Mouse (Mus musculus): ENCODE data around the gene Nalcn.

Gene Nalcn

DNA sequence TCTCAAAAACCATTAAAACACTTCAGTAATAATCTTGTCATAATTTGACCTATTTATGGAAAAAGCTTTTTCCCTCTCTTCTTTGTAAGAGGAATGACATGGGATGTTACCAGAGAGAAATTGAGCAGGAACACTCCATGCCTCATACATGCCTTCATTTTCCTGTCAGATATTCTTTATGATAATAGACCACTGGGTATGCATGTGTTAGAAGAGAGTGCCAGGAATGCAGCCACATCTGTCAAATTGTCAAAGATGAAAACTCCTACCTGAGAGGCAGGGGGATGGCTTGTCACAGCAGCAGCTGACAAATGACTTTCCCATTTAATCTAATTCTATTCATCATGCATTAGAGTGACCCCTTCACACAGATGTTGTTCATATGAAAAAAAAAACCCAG lies 131.4 kb downstream of the Nalcn start:
- DNase-seq = no peak

DNA sequence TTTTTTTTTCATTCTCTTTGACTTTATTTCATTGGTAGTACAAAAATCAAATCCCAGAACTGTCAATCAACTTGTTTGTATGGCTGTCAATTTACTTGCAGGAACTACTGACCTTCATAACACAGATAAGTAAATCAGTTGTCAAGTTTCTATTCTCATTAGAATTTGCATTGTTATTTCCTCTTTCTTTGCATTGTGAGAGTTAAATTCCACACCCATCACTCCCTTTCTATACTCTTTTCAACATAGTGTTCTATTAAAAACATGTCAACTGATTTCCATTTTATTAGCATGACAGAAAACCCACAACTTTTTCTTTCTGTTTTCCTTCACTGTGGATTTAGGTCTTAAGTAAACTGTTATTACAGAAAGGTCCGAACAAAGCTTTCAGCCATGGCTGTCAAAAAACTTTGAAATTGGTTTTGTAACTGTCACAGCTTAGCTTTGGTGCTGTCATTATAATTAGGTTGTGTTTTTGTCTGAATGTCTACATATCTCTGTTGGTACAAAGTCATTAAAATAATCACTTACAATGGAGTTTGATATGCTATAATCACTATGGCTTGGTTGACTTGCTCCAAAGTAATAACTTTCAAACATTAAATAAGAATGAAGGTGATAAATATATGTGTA lies 138.3 kb downstream of the Nalcn start:
- no peak for DNase-seq

DNA sequence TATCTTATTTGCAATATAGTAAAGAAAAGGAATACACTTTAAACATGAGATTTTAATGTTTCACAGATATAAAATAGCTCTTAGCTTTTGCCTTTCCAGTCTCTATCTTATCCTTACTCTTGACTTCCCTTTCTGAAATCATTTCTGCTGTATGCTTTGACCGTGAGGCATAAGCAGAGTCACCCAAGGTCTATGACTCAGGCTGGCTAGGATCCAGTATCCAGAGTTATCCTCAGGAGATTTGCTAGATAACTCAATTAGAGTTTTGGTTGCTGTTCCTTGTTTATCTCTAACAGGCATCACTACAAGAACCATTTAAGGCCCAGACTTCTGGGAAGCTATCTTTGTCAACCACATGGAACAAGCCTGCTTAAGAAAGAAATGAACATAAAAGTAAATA lies 164.9 kb downstream of the Nalcn start:
- DNase-seq = no peak

GRCm38 (mm10) chr14:123446031-123446430 lies 180.9 kb downstream of the Nalcn start:
- DNase-seq = no peak

DNA sequence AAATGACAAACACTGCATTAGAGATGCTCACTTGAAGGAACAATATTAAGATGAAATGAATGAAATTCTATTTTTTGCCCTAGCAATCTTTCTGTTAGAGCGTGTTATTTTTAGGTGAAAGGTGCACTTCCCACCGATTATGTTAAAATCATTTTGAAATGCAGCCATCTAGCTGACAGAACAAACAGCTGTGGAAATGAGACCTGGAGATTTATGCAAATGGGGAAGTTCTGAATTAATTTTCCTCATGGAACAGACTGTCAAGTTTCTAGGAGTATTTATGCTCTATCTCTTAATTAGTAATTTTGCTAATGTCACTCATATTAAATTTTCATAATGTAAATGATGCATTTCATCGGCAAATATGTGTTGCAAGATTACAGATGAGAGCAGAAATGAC lies 191.4 kb downstream of the Nalcn start:
- no peak for DNase-seq

- no peak for DNase-seq
Observed at GRCm38 (mm10) chr14:123376167-123376855, 250.6 kb downstream of the Nalcn start.

- DNase-seq = no peak
Observed at GRCm38 (mm10) chr14:123371522-123371921, 255.4 kb downstream of the Nalcn start.

- DNase-seq = no peak
Observed at GRCm38 (mm10) chr14:123359691-123360090, 267.3 kb downstream of the Nalcn start.

GRCm38 (mm10) chr14:123352973-123353372 lies 274.0 kb downstream of the Nalcn start:
- DNase-seq = no peak

GRCm38 (mm10) chr14:123331841-123332240 lies 295.1 kb downstream of the Nalcn start:
- DNase-seq = no peak

DNA sequence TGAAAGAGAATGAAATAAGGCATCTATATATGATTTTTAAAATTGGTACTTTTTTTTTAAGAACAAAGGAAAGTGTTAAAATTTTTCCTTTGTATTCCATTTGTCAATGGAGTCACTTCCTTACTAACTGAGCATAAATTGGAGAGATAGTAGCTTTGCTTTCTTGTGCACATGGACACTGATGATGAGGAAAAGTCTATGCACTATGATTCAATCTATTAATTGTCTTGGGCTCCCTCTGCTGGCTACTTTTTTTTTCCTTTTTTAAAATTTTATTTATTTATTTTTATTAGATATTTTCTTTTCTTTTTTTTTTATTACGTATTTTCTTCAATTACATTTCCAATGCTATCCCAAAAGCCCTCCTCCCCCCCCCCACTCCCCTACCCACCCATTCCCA lies 312.6 kb downstream of the Nalcn start:
- DNase-seq = no peak

GRCm38 (mm10) chr14:123312371-123312770 lies 314.6 kb downstream of the Nalcn start:
- no peak for DNase-seq

GRCm38 (mm10) chr14:123296068-123296467 lies 330.9 kb downstream of the Nalcn start:
- no peak for DNase-seq

GRCm38 (mm10) chr14:123291118-123292007 lies 335.6 kb downstream of the Nalcn start:
- DNase-seq = no peak

DNA sequence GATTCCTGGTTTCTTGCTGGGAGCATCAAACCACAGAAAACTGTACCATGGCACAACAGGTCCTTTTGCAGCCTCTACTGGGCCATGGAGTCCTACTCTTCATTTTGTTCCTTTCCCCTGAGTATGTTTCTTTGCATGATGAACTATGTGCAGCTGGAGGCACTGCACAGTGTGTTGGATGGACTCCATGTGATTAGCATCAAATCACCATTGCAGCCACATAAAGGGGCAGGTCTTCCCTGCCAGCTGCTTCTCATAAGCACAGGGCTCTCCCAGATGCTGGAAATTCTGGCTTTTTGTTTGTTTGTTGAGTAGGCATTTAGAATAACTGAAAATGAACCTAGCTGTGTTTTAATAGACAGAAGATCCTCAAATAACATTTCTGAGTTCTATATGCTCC lies 344.8 kb downstream of the Nalcn start:
- no peak for DNase-seq

- DNase-seq = no peak
Observed at GRCm38 (mm10) chr14:123272121-123272520, 354.8 kb downstream of the Nalcn start.

- DNase-seq = no peak
Observed at GRCm38 (mm10) chr14:123240738-123241137, 386.2 kb downstream of the Nalcn start.

- DNase-seq = no peak
Observed at GRCm38 (mm10) chr14:123239945-123240344, 387.0 kb downstream of the Nalcn start.

- DNase-seq = no peak
Observed at GRCm38 (mm10) chr14:123237002-123237401, 389.9 kb downstream of the Nalcn start.

DNA sequence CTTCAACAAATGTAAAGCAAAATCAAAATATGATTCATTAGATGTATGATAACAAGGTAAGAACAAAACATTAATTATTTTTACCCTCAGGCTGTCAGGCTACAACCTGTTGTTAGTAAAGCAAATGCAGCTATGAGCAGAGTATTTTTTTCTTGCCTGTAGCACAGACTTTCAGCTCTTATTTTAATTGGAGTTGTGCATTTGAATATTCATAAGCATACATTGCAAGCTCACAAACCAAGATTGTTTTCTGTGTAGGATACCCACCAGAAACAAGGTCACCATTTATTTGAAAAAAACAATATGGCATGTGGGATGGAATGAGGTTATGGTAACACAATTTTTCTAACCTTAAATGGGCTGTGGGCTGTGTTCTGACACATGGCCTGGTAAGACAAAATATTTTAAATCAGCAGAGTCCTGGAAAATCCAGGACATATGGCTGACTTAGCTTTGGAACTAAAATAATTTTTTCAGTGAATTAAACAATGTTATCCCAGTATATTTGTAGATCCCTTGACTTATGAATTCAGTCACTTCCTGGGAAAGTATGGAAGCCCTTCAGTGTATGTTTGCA lies 394.2 kb downstream of the Nalcn start:
- DNase-seq = no peak
